Mouse (Mus musculus): ENCODE data around the gene Suz12.
"Not testable (repeated sequence)": the region's sequence is repeated elsewhere in the genome, so short reads cannot be mapped to it uniquely, and the experiment has no call there.

Gene Suz12

GRCm38 (mm10) chr11:79992592-79993355 lies at the start of gene Suz12:
Gene Suz12, plus strand, starts transcription at chr11:79993106.
- DNase-seq, result peak; percentile 92

- no peak for DNase-seq
These were observed 49.8 kb upstream of the Suz12 start for GRCm38 (mm10) chr11:79943136-79943535.

- no peak for DNase-seq
These were observed 49.3 kb upstream of the Suz12 start for GRCm38 (mm10) chr11:79943601-79944000.

GRCm38 (mm10) chr11:79947265-79947664 lies 45.6 kb upstream of the Suz12 start:
- no peak for DNase-seq

- peak; percentile 12 for DNase-seq
These were observed 31.4 kb upstream of the Suz12 start for GRCm38 (mm10) chr11:79961346-79962124.

GRCm38 (mm10) chr11:79962125-79962876 lies 30.6 kb upstream of the Suz12 start, which contains the start of gene Utp6:
Gene Utp6, minus strand, starts transcription at chr11:79962390.
- peak; percentile 99 for DNase-seq

GRCm38 (mm10) chr11:79962877-79963183 lies 30.1 kb upstream of the Suz12 start:
- no peak for DNase-seq

GRCm38 (mm10) chr11:79963212-79963974 lies 29.5 kb upstream of the Suz12 start:
- DNase-seq, result no peak

GRCm38 (mm10) chr11:79965896-79966295 lies 27.0 kb upstream of the Suz12 start:
- no peak for DNase-seq

GRCm38 (mm10) chr11:79967752-79968151 lies 25.2 kb upstream of the Suz12 start:
- DNase-seq, result no peak

- no peak for DNase-seq
These were observed 19.8 kb upstream of the Suz12 start for GRCm38 (mm10) chr11:79973133-79973532.

GRCm38 (mm10) chr11:79973626-79974476 lies 19.1 kb upstream of the Suz12 start:
- DNase-seq, result peak; percentile 45

- DNase-seq, result no peak
These were observed 17.5 kb upstream of the Suz12 start for GRCm38 (mm10) chr11:79975377-79975776.

- DNase-seq, result no peak
These were observed 16.7 kb upstream of the Suz12 start for GRCm38 (mm10) chr11:79976222-79976621.

GRCm38 (mm10) chr11:79976645-79977044 lies 16.3 kb upstream of the Suz12 start:
- DNase-seq, result not testable (repeated sequence)

GRCm38 (mm10) chr11:79977061-79977460 lies 15.8 kb upstream of the Suz12 start:
- DNase-seq, result not testable (repeated sequence)

GRCm38 (mm10) chr11:79977747-79978146 lies 15.2 kb upstream of the Suz12 start:
- DNase-seq, result not testable (repeated sequence)

- no peak for DNase-seq
These were observed 6.0 kb upstream of the Suz12 start for GRCm38 (mm10) chr11:79986886-79987285.

- DNase-seq, result no peak
These were observed 5.0 kb upstream of the Suz12 start for GRCm38 (mm10) chr11:79987896-79988295.

- no peak for DNase-seq
These were observed 2.8 kb upstream of the Suz12 start for GRCm38 (mm10) chr11:79990120-79990519.

GRCm38 (mm10) chr11:79991600-79991999 lies 1.3 kb upstream of the Suz12 start:
- DNase-seq, result peak; percentile 6
